Comparison of ENCODE assay signal across 8 mouse cellular contexts in genomic region chr9:120675371-120676150, GRCm38 (mm10).
DNase-seq lines count a peak whose midpoint lies in the region; ATAC-seq lines count a peak whose summit lies in the region.

No protein-coding gene starts in this region.

- DNase-seq in B cell, adult 2 months = no peak
- DNase-seq in left cerebral cortex, adult 9 months (ENCODE audit: low spot score in 2 of 2) = no peak
- no peak for DNase-seq in spleen, adult 12 weeks (ENCODE audit: low spot score)

- peaks cover 46% of the 10 kb centered on the region for H3K27me3 ChIP-seq in megakaryocyte, embryonic 14.5 days (replicated peaks)
- H3K27me3 ChIP-seq in embryonic facial prominence, embryonic 13.5 days = peaks cover 18% of the 10 kb centered on the region
- 0 out of 2 replicates have a peak, but pooled peaks cover 6% of the 10 kb centered on the region for H3K27me3 ChIP-seq in intestine, embryonic 16.5 days (replicated peaks; ENCODE audit: control insufficient read depth, insufficient read depth, low read length)
- H3K27me3 ChIP-seq in midbrain, embryonic 13.5 days = peaks cover 3% of the 10 kb centered on the region; the same call in 1 of the 2 replicates

- H3K9ac ChIP-seq in embryonic facial prominence, embryonic 13.5 days = peak overlapping the region; percentile 61
- peak overlapping the region; percentile 60 for H3K9ac ChIP-seq in intestine, embryonic 16.5 days (ENCODE audit: low read depth, low read length)
- peak overlapping the region; percentile 65 for H3K9ac ChIP-seq in midbrain, embryonic 13.5 days (replicated peaks)

- H3K27ac ChIP-seq in embryonic facial prominence, embryonic 13.5 days = 0 out of 2 replicates have a peak overlapping the region, but pooled peaks have one; percentile 1
- H3K27ac ChIP-seq in intestine, embryonic 16.5 days (ENCODE audit: low read length) = no peak overlapping the region
- peak overlapping the region; percentile 41; the same call in 1 of the 2 replicates for H3K27ac ChIP-seq in midbrain, embryonic 13.5 days

- WGBS in embryonic facial prominence, embryonic 13.5 days = 2% methylated on average over 18 of the region's 18 CpGs
- 5% methylated on average over 18 of the region's 18 CpGs for WGBS in intestine, embryonic 16.5 days
- WGBS in midbrain, embryonic 13.5 days = 1% methylated on average over 18 of the region's 18 CpGs

- no peaks in the 10 kb centered on the region for H3K36me3 ChIP-seq in megakaryocyte, embryonic 14.5 days (replicated peaks; ENCODE audit: low read length)
- no peaks in the 10 kb centered on the region for H3K36me3 ChIP-seq in embryonic facial prominence, embryonic 13.5 days
- no peaks in the 10 kb centered on the region for H3K36me3 ChIP-seq in intestine, embryonic 16.5 days (ENCODE audit: control insufficient read depth, insufficient read depth, low read length)
- no peaks in the 10 kb centered on the region for H3K36me3 ChIP-seq in midbrain, embryonic 13.5 days

- H3K9me3 ChIP-seq in megakaryocyte, embryonic 14.5 days = peaks cover 10% of the 10 kb centered on the region
- H3K9me3 ChIP-seq in embryonic facial prominence, embryonic 13.5 days = no peaks in the 10 kb centered on the region
- no peaks in the 10 kb centered on the region for H3K9me3 ChIP-seq in intestine, embryonic 16.5 days (ENCODE audit: control insufficient read depth, low read length)
- H3K9me3 ChIP-seq in midbrain, embryonic 13.5 days = no peaks in the 10 kb centered on the region

- H3K4me1 ChIP-seq in megakaryocyte, embryonic 14.5 days = no peaks in the 10 kb centered on the region; the same call in 1 of the 2 replicates
- H3K4me1 ChIP-seq in embryonic facial prominence, embryonic 13.5 days = peaks cover 43% of the 10 kb centered on the region
- peaks cover 8% of the 10 kb centered on the region for H3K4me1 ChIP-seq in intestine, embryonic 16.5 days (ENCODE audit: control insufficient read depth, insufficient read depth, low read length)
- peaks cover 62% of the 10 kb centered on the region for H3K4me1 ChIP-seq in midbrain, embryonic 13.5 days (replicated peaks)

- H3K4me2 ChIP-seq in embryonic facial prominence, embryonic 13.5 days = peak overlapping the region; percentile 62
- peak overlapping the region; percentile 54 for H3K4me2 ChIP-seq in intestine, embryonic 16.5 days (ENCODE audit: low read depth, low read length)
- H3K4me2 ChIP-seq in midbrain, embryonic 13.5 days (replicated peaks) = peak overlapping the region; percentile 60

- no peak for ATAC-seq in megakaryocyte, adult 5-6 weeks (ENCODE audit: poor library complexity, severe bottlenecking)
- no peak for ATAC-seq in embryonic facial prominence, embryonic 13.5 days (ENCODE audit: insufficient number of reproducible peaks, insufficient read depth, low FRiP score, low TSS enrichment, low read depth)
- peak; percentile 42; the same call in 1 of the 2 replicates for ATAC-seq in intestine, embryonic 16.5 days
- 0 out of 2 replicates have a peak, but pooled peaks have one; percentile 57 for ATAC-seq in midbrain, embryonic 13.5 days

- H3K4me3 ChIP-seq in megakaryocyte, embryonic 14.5 days (replicated peaks) = peak overlapping the region; percentile 8
- H3K4me3 ChIP-seq in embryonic facial prominence, embryonic 13.5 days = peak overlapping the region; percentile 32
- H3K4me3 ChIP-seq in intestine, embryonic 16.5 days (ENCODE audit: low read length) = peak overlapping the region; percentile 38
- H3K4me3 ChIP-seq in midbrain, embryonic 13.5 days (replicated peaks) = peak overlapping the region; percentile 34

Comparison
In these comparisons a context has a peak if more than half of its experiments do, and no peak if none do; other contexts are left out.
1. ATAC-seq: peak in intestine, embryonic 16.5 days (single experiment) and midbrain, embryonic 13.5 days (single experiment); none in megakaryocyte, adult 5-6 weeks (single experiment) and embryonic facial prominence, embryonic 13.5 days (single experiment).
2. Peak in every context shown above with its lines, with median percentiles within 50 percentile points of each other: H3K4me3 ChIP-seq, H3K4me2 ChIP-seq and H3K9ac ChIP-seq.